Mouse (Mus musculus) duodenum, adult 2 months (tissue): ENCODE results near the gene Mmp12. TPM values are rescaled to one million over a fixed set of nuclear protein-coding genes. Genes with fewer than 3 reads are reported as not detected.

ENCODE experiments used
- polyA plus RNA-seq: library from polyadenylated mRNA; depleted of rRNA; stranded (reverse); fragments of >200 nt; gene quantifications from 2 replicates; pipeline ENCODE4 v1.2.3, GENCODE M21; 2012; ENCODE audit warnings: low replicate concordance; rRNA removed

The Mmp12 gene
- polyA plus RNA-seq, result 0.20 TPM in 1 of 2 replicates, not detected in the other

GRCm38 (mm10) chr9:7344107-7344506 lies at the start of gene Mmp12:
Gene Mmp12 (plus strand): TSS chr9:7344381.

GRCm38 (mm10) chr9:7387947-7388346 lies 43.8 kb downstream of the Mmp12 start, which contains the start of gene Mmp1b:
Gene Mmp1b (minus strand): TSS chr9:7388047.

Other genes with a start within 250 kb of the Mmp12 start
- 0.05 and 0.27 TPM in 2 replicates for gene Dync2h1, start 159.9 kb upstream of the Mmp12 start, polyA plus RNA-seq
- 22.6 and 35.3 TPM in 2 replicates for gene Dcun1d5, start 159.9 kb upstream of the Mmp12 start, polyA plus RNA-seq
- gene Mmp13, start 71.9 kb upstream of the Mmp12 start, polyA plus RNA-seq, result 0.08 and 0.17 TPM in 2 replicates
- not detected in 2 replicates for gene Mmp1b, start 43.7 kb downstream of the Mmp12 start, polyA plus RNA-seq
- gene Mmp3, start 101.4 kb downstream of the Mmp12 start, polyA plus RNA-seq, result 0.30 and 0.40 TPM in 2 replicates
- gene Mmp10, start 158.0 kb downstream of the Mmp12 start, polyA plus RNA-seq, result 5.6 and 5.8 TPM in 2 replicates
- not detected in 2 replicates for gene Mmp8, start 214.1 kb downstream of the Mmp12 start, polyA plus RNA-seq
- not detected in 2 replicates for gene Mmp27, start 227.0 kb downstream of the Mmp12 start, polyA plus RNA-seq